ENCODE assay signal across 33 mouse cellular contexts in the genomic region with DNA sequence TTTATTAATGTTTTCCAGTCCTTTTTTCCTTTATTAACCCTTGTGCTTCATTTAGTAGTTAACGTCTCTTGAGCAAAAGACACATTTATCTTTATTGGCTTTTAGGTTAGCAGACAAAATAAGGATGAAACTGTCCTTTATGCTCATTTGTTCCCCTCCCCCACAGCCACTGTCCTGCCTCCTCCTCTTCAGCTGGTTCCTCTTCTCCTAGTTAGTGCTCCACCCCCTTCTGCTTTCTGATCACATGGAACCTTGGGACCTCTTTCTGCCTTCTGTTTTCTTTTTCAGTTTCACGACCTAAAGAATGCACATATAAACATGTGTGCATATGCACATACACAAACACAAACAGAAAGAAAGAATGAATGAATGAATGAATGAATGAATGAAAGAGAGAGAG. TPM values are rescaled to one million over a fixed set of nuclear protein-coding genes. Genes with fewer than 3 reads are reported as not detected.
DNase-seq lines count a peak whose midpoint lies in the region; ATAC-seq and TF ChIP-seq lines count a peak whose summit lies in the region.
"Had no signal": no experiment of that assay in that cellular context is flagged by ENCODE, and none has a peak within 500 bp of the region (broad histone marks: within the 10 kb centered on the region; RNA-seq: fewer than 3 reads in every experiment).

No protein-coding gene starts in this region.

- H3K27me3 ChIP-seq in kidney, adult 2 months (replicated peaks; ENCODE audit: control insufficient read depth, insufficient read depth, low read length), result no peaks in the 10 kb centered on the region
- no peaks in the 10 kb centered on the region for H3K27me3 ChIP-seq in splenic B cell, adult 2 months (ENCODE audit: control insufficient read depth, insufficient read depth, low read length, poor library complexity, severe bottlenecking)
- H3K27me3 ChIP-seq: embryonic facial prominence, embryonic 15.5 days; hindbrain, embryonic 13.5 days; neural tube, embryonic 15.5 days had no signal

- H3K4me3 ChIP-seq in kidney, adult 2 months (ENCODE audit: insufficient read depth, low read depth, low read length), result no peak overlapping the region
- H3K4me3 ChIP-seq: embryonic facial prominence, embryonic 15.5 days; gastrocnemius, adult 2 months; hindbrain, embryonic 13.5 days; layer of hippocampus, adult 2 months; neural tube, embryonic 15.5 days had no signal

- H3K36me3 ChIP-seq in kidney, adult 2 months (ENCODE audit: control insufficient read depth, insufficient read depth, low read length), result no peaks in the 10 kb centered on the region
- H3K36me3 ChIP-seq in splenic B cell, adult 2 months (ENCODE audit: control insufficient read depth, insufficient read depth, low read length, poor library complexity, severe bottlenecking), result no peaks in the 10 kb centered on the region
- H3K36me3 ChIP-seq: embryonic facial prominence, embryonic 15.5 days; hindbrain, embryonic 13.5 days; neural tube, embryonic 15.5 days had no signal

- DNase-seq in kidney, adult 2 months, result peak; percentile 12
- no peak for DNase-seq in kidney, postnatal 10 days
- DNase-seq in lung, postnatal 25 days (ENCODE audit: low spot score), result peak; percentile 34
- no peak for DNase-seq in lung, adult 18-20 months
- DNase-seq in splenic B cell, adult 2 months (ENCODE audit: low read depth, low spot score), result peak; percentile 43
- no peak for DNase-seq in spleen, adult 18-20 months
- DNase-seq in embryo, embryonic 11 days, result no peak
- DNase-seq: adrenal gland, adult 2 months; cerebellum, adult 2 months; cerebellum, postnatal 36 days; gastrocnemius, adult 2 months; kidney, adult 11 months; right cerebral cortex, adult 18-20 months had no signal

- TF ChIP-seq POLR2A in kidney, adult 2 months (IDR thresholded peaks at IDR 0.05; ENCODE audit: low read depth, low read length), result no peak

- 59% methylated on average over 2 of the region's 2 CpGs for WGBS in kidney, adult 2 months

- no peak overlapping the region for H3K27ac ChIP-seq in kidney, adult 2 months (ENCODE audit: insufficient read depth, low read depth, low read length)
- H3K27ac ChIP-seq: embryonic facial prominence, embryonic 15.5 days; gastrocnemius, adult 2 months; hindbrain, embryonic 13.5 days; kidney, postnatal 0 days; layer of hippocampus, adult 2 months; liver, embryonic 14.5 days; neural tube, embryonic 15.5 days had no signal

- no peaks in the 10 kb centered on the region for H3K4me1 ChIP-seq in kidney, adult 2 months (ENCODE audit: control insufficient read depth, insufficient read depth, low read length)
- H3K4me1 ChIP-seq: embryonic facial prominence, embryonic 15.5 days; hindbrain, embryonic 13.5 days; neural tube, embryonic 15.5 days had no signal

- ATAC-seq in hematopoietic stem cell, adult 5-6 weeks (replicated peaks in 1 of 2; ENCODE audit: insufficient read depth in 1 of 2, low FRiP score in 2 of 2, low TSS enrichment in 1 of 2, low read depth in 1 of 2, poor library complexity in 2 of 2, severe bottlenecking in 2 of 2), result 0 out of 4 replicates have a peak, but pooled peaks have one; percentile 32 to 48
- ATAC-seq: forebrain, embryonic 14.5 days; Patski had no signal

- TF ChIP-seq CTCF in kidney, adult 2 months (conservative IDR thresholded peaks at IDR 0.05; ENCODE audit: insufficient read depth, insufficient read length, low read depth, low read length), result no peak

RNA-seq across cellular contexts. Expression of gene Olfr521, which starts 18.6 kb away (rescaled TPM):
- polyA plus RNA-seq in kidney, adult 2 months (2012; rRNA removed), result not detected in 2 replicates
- not detected in 2 replicates for total RNA-seq in hematopoietic stem cell, adult 5-6 weeks (2017)
- total RNA-seq: adrenal gland, adult 2 months; adrenal gland, postnatal 4 days; ES-E14; gastrocnemius, adult 2 months; heart, postnatal 10 days; layer of hippocampus, adult 2 months; left cerebral cortex, postnatal 14 days; midbrain, postnatal 0 days had no signal
- polyA plus RNA-seq: adrenal gland, adult 2 months; cerebellum, adult 2 months; embryonic facial prominence, embryonic 15.5 days; forebrain, embryonic 14.5 days; frontal cortex, adult 2 months; gonadal fat pad, adult 2 months; heart, embryonic 11.5 days; hindbrain, embryonic 13.5 days; kidney, postnatal 0 days; limb, embryonic 14.5 days; liver, embryonic 14.5 days; midbrain, embryonic 11.5 days; midbrain, postnatal 0 days; neural tube, embryonic 15.5 days; Patski; testis, adult 2 months had no signal

RNA-seq across cellular contexts. Expression of gene Neu3, which starts 46.3 kb away (rescaled TPM):
- polyA plus RNA-seq in kidney, adult 2 months (2012; rRNA removed), result 1.9 and 2.2 TPM in 2 replicates
- 3.7 and 6.1 TPM in 2 replicates for total RNA-seq in hematopoietic stem cell, adult 5-6 weeks (2017)

RNA-seq across cellular contexts. Expression of gene Olfr520, which starts 51.8 kb away (rescaled TPM):
- polyA plus RNA-seq in kidney, adult 2 months (2012; rRNA removed), result not detected in 2 replicates
- total RNA-seq in hematopoietic stem cell, adult 5-6 weeks (2017), result not detected in 2 replicates
- total RNA-seq: adrenal gland, adult 2 months; adrenal gland, postnatal 4 days; ES-E14; gastrocnemius, adult 2 months; layer of hippocampus, adult 2 months; left cerebral cortex, postnatal 14 days; midbrain, postnatal 0 days had no signal
- polyA plus RNA-seq: adrenal gland, adult 2 months; cerebellum, adult 2 months; embryonic facial prominence, embryonic 15.5 days; forebrain, embryonic 14.5 days; heart, embryonic 11.5 days; hindbrain, embryonic 13.5 days; kidney, postnatal 0 days; limb, embryonic 14.5 days; liver, embryonic 14.5 days; midbrain, embryonic 11.5 days; midbrain, postnatal 0 days; neural tube, embryonic 15.5 days; Patski had no signal

Comparison
In these comparisons a context has a peak if more than half of its experiments do, and no peak if none do; other contexts are left out.
1. DNase-seq: peak in kidney, adult 2 months (single experiment), lung, postnatal 25 days (single experiment) and splenic B cell, adult 2 months (single experiment); none in kidney, postnatal 10 days (single experiment), lung, adult 18-20 months (0 of 2), spleen, adult 18-20 months (0 of 2) and embryo, embryonic 11 days (single experiment).